Mouse (Mus musculus) G1E (cell line): Measurements from ENCODE around the gene Mknk1. TPM values are rescaled to one million over a fixed set of nuclear protein-coding genes. Genes with fewer than 3 reads are reported as not detected.

Source experiments
- ATAC-seq: 2 replicates; pipeline ENCODE4 v1.8.0; 2016; ENCODE audit warnings: mild to moderate bottlenecking; ENCODE audit not compliant: insufficient number of reproducible peaks, poor library complexity, low FRiP score, severe bottlenecking; ENCODE audit errors: extremely low read depth
- DNase-seq: peaks from one replicate; pipeline ENCODE4 v3.0.0; 2012; ENCODE audit warnings: low spot score
- H3K27me3 ChIP-seq: 2 replicates; pipeline ENCODE4 v1.6.1; 2012; ENCODE audit warnings: mild to moderate bottlenecking, low read length, inconsistent platforms; ENCODE audit not compliant: insufficient read depth
- H3K36me3 ChIP-seq: replicated peaks from 2 replicates; pipeline ENCODE3; 2012; ENCODE audit warnings: mild to moderate bottlenecking, inconsistent platforms
- H3K4me1 ChIP-seq: 2 replicates; pipeline ENCODE4 v1.6.1; 2012; ENCODE audit warnings: low read depth, low read length, inconsistent platforms, mixed read lengths; ENCODE audit not compliant: insufficient read depth
- H3K4me3 ChIP-seq: 2 replicates; pipeline ENCODE4 v1.5.1; 2012; ENCODE audit warnings: low read depth, mild to moderate bottlenecking, inconsistent platforms, low read length, moderate library complexity, mixed read lengths
- H3K9me3 ChIP-seq: replicated peaks from 2 replicates; pipeline ENCODE4 v1.6.1; 2012; ENCODE audit warnings: inconsistent platforms
- CTCF ChIP-seq: IDR thresholded peaks from 2 replicates; pipeline ENCODE4 v1.5.1; 2012; ENCODE audit warnings: low read depth, low read length, inconsistent platforms, mixed read lengths
- GATA1 ChIP-seq: IDR thresholded peaks from 2 replicates; pipeline ENCODE4 v1.6.1; 2012; ENCODE audit warnings: borderline replicate concordance, low read length, inconsistent platforms, mixed read lengths
- GATA2 ChIP-seq: IDR thresholded peaks from 2 replicates; pipeline ENCODE4 v1.6.1; 2012; ENCODE audit warnings: low read depth, low read length, inconsistent platforms, borderline replicate concordance
- POLR2AphosphoS5 ChIP-seq: IDR thresholded peaks from 2 replicates; pipeline ENCODE4 v1.6.1; 2012; ENCODE audit warnings: low read depth, low read length, inconsistent platforms; ENCODE audit not compliant: insufficient replicate concordance
- TAL1 ChIP-seq: conservative IDR thresholded peaks from 2 replicates; pipeline ENCODE4 v1.6.1; 2012; ENCODE audit warnings: low read depth, low read length, inconsistent platforms, mixed read lengths
- polyA plus RNA-seq: library from polyadenylated mRNA; stranded (reverse); fragments of >175 nt; gene quantifications from 2 replicates; pipeline ENCODE4 v1.2.3, GENCODE M21; 2012
- total RNA-seq, 2 experiments: library from RNA; stranded (forward) in 1 of 2; stranded (reverse) in 1 of 2; fragments of 200-1000 nt in 1 of 2; fragments of >200 nt in 1 of 2; fragmentation: Nextera tagmentation in 1 of 2; gene quantifications; 2 replicates each; pipeline ENCODE4 v1.2.3; 2014 to 2017

The Mknk1 gene
- total and polyA plus RNA-seq, 3 experiments: 39.8 to 111 (median 86.9) TPM

DNA sequence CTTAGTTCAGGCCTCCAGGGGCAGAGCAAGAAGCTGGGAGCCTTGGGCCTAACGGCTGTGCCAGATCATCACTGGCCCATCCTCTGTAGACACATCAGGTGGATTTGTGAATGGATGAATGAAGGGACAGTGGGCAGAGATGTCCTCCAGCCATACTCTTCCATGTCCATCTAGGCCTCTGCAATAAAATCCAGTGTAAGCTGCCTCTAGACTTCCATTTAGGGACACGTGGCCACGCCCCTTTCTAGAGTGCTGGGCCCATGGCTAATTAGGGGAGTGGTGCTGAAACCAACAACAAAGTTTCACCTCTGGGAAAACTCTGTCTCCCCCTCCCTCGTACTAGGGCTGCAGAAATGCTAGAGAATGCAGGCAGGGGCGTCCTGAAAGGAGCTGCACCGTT, 51.1 kb downstream of the Mknk1 start:
- no peak for ATAC-seq
- H3K4me1 ChIP-seq: peaks cover 10% of the 10 kb centered on the region
- peaks cover 42% of the 10 kb centered on the region for H3K27me3 ChIP-seq
- H3K36me3 ChIP-seq: no peaks in the 10 kb centered on the region
- H3K4me3 ChIP-seq: no peak overlapping the region
- no peak for TF ChIP-seq TAL1
- no peak for TF ChIP-seq CTCF
- no peak for TF ChIP-seq GATA1
- TF ChIP-seq GATA2: no peak
- TF ChIP-seq POLR2AphosphoS5: no peak
- no peak for DNase-seq
- no peaks in the 10 kb centered on the region for H3K9me3 ChIP-seq

DNA sequence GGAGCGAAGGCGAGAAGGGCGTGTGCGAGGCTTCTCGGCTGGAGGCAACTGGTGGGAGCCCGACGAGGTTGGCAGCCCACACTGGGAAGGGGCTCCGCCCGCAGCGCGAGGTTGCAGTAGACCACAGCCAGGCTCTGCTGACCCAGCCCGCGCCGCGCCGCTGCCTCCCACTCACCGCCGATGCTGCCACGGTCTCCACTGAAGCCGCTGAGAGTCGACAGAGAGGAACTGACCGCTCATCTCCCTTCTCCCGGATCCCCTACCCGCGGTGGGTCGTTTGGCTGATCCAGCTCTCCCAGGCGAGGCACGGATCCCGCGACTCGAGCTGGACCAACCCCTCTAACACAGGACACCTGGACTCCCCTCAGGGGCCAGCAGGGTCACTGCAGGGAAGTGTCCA, 51.6 kb downstream of the Mknk1 start, which contains the start of gene 6430628N08Rik:
6430628N08Rik (plus strand) TSS at position 113 of the 400 bp plus-strand sequence.
- Histone ChIP-seq H3K4me3 (no peak within 1 kb of the TSS; the same call in 1 of the 2 replicates), H3K4me1 (peaks cover 10% of the 10 kb centered on the region), H3K27me3 (peaks cover 45% of the 10 kb centered on the region), H3K9me3 (no peaks in the 10 kb centered on the region), H3K36me3 (no peaks in the 10 kb centered on the region)
- no peak for DNase-seq
- TF ChIP-seq TAL1: no peak
- no peak for TF ChIP-seq GATA2
- no peak for TF ChIP-seq POLR2AphosphoS5
- TF ChIP-seq CTCF: no peak
- TF ChIP-seq GATA1: no peak
- ATAC-seq: no peak

DNA sequence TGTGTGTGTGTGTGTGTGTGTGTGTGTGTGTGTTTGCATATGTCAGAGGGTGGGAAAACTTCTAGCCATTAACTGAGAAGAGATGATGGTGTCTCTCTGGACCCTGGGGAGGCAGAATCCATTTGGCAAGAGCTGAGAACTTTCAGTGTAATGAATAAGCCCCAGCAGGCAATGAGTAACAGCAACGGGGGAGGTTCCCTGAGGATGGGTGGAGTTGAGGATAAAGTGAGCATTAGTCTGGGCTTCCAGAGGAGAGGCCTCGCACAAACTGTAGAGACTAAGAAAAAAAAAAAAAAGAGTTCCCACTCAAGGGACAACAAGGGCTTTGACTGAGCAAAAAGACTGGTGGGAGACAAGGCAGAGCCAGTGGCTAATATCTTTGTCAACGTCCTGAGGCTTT, 55.3 kb downstream of the Mknk1 start:
- H3K36me3 ChIP-seq: no peaks in the 10 kb centered on the region
- ATAC-seq (no peak), DNase-seq (no peak)
- no peaks in the 10 kb centered on the region for H3K9me3 ChIP-seq
- H3K4me1 ChIP-seq: peaks cover 18% of the 10 kb centered on the region
- no peak overlapping the region for H3K4me3 ChIP-seq
- peaks cover 76% of the 10 kb centered on the region for H3K27me3 ChIP-seq
- TF ChIP-seq POLR2AphosphoS5 (no peak), CTCF (no peak), TAL1 (no peak), GATA2 (no peak), GATA1 (no peak)

DNA sequence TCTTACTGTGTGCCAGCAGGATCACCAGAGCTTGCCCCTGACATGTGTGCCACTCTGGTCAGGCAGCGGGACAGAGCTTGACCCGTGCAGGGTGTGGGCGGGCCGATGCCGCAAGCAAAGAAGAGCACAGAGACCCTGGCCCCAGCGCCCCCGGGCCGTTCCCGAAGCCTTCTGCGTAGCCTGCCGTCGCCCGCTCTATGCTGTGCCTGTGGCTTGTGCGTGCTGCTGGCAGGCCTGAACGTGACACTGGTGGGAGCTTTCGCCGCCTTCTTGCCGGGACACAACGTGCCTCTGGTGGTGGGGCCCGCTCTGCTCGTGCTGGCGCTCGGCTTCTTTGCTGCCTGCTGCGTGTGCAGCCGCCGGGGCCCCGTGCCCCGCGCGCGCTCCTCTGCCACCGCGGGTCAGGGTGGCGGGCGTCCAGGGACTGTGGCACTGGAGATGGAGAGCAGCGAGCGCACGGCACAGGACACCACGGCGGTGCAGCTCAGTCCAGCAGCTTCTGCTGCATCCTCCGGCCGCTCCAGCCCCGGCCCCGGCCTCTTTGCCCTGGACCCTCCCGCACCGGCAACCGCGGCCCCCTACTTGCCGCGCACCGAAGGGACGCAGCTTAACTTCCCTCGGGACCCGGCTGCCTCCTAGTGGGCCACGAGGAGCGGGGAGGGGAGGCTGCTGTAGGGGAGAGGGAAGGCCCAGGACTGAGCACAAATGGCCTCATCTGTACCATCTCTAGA, 59.1 kb downstream of the Mknk1 start:
- Histone ChIP-seq H3K4me3 (no peak overlapping the region), H3K9me3 (no peaks in the 10 kb centered on the region), H3K36me3 (no peaks in the 10 kb centered on the region), H3K4me1 (peaks cover 10% of the 10 kb centered on the region; the same call in 1 of the 2 replicates), H3K27me3 (peaks cover 70% of the 10 kb centered on the region)
- ATAC-seq: no peak
- no peak for DNase-seq
- TF ChIP-seq GATA2: no peak
- no peak for TF ChIP-seq GATA1
- TF ChIP-seq TAL1: no peak
- no peak for TF ChIP-seq CTCF
- no peak for TF ChIP-seq POLR2AphosphoS5

DNA sequence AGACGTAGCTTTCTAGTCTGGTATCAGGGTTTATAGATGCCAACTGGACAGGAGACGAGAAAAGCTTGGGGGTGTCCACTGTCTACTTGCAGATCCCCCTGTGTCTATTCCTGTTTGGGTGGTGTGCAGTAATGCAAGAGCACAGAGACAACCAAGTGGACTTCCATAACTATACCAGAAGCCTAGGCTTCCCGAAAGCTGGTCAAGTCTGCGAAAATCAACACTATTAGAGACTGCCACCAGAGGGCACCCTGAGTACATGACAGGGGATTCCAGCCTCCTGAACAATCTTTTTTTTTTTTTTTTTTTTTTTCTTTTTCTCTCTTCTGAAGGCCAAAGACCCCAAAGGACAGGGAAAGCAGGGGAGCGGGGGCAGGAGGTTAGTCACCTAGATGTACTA, 63.8 kb downstream of the Mknk1 start:
- no peaks in the 10 kb centered on the region for H3K36me3 ChIP-seq
- peaks cover 8% of the 10 kb centered on the region; the same call in 1 of the 2 replicates for H3K4me1 ChIP-seq
- peak; percentile 46 for TF ChIP-seq CTCF
- no peak for TF ChIP-seq TAL1
- DNase-seq: peak; percentile 20
- no peaks in the 10 kb centered on the region for H3K9me3 ChIP-seq
- peaks cover 64% of the 10 kb centered on the region for H3K27me3 ChIP-seq
- no peak overlapping the region for H3K4me3 ChIP-seq
- no peak for ATAC-seq

DNA sequence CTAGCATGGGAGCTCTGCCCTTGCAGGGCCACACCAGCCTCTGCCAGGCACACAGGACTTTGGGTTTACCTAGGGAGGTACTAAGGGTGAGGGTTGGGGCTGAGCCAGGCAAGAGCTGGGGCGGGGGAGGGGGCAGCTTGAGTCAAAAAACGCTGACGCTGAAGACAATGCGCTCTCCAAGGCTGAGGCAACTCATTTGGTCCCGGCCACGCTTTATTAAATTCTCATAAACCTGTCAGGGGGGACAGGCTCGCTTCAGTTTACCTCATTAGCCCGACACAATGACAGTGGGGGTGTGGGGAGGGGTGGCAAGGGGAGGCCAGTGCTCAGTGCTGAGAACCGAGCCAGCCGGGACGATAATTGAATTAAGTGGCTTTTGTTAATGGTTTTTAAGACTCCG, 65.4 kb downstream of the Mknk1 start:
- Histone ChIP-seq H3K9me3 (no peaks in the 10 kb centered on the region), H3K4me3 (no peak overlapping the region), H3K27me3 (peaks cover 62% of the 10 kb centered on the region), H3K4me1 (peaks cover 2% of the 10 kb centered on the region; the same call in 1 of the 2 replicates), H3K36me3 (no peaks in the 10 kb centered on the region)
- DNase-seq: no peak
- ATAC-seq: no peak
- TF ChIP-seq TAL1: no peak
- TF ChIP-seq GATA2: no peak
- no peak for TF ChIP-seq POLR2AphosphoS5
- TF ChIP-seq GATA1: no peak
- no peak for TF ChIP-seq CTCF
